Mouse (Mus musculus): ENCODE measurements around the gene Gpr180. TPM values are rescaled to one million over a fixed set of nuclear protein-coding genes. Genes with fewer than 3 reads are reported as not detected.
"Not testable (repeated sequence)": the region's sequence is repeated elsewhere in the genome, so short reads cannot be mapped to it uniquely, and the experiment has no call there.

The Gpr180 gene
- 33.4 and 38.8 TPM in 2 replicates for polyA plus RNA-seq (2014; fragmentation: Nextera tagmentation; extraction: Ambion mirVana)

DNA sequence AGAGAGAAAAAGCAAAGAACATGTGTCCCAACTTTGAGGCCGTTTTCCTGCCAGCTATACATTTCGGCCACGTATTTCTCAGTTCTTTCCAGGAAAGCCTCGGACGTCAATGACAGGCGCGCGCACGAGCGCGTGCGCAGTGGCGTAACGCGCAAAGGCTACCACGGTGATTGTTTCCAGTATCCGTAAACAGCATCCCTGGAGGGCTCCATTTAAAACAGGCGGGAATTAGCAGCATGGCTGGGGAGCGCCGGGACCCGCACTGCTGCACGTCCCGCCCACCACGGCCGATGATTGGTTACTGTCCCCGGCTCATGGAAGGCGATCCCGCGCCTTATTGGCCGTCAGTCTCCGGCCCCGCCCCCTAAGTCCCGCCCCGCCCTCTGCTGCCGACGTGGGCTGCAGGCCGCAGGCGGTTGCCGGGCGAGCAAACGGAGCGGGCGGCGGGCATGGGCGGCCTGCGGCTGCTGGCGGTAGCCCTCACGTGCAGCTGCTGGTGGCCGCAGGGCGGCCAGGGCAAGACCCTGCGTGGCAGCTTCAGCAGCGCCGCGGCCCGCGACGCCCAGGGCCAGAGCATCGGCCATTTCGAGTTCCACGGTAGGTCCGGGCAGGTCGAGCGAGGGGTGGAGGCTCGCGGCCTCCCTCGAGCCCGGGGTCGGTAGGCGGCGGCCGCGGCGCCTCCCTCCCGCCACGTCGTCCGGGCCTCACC, at the start of gene Gpr180:
Gene Gpr180 (plus strand): TSS at position 415 of the 709 bp plus-strand sequence.
- ATAC-seq (ENCODE audit: low FRiP score, low TSS enrichment) = peak; percentile 96
- WGBS = under 1% methylated on average over 77 of the region's 77 CpGs

DNA sequence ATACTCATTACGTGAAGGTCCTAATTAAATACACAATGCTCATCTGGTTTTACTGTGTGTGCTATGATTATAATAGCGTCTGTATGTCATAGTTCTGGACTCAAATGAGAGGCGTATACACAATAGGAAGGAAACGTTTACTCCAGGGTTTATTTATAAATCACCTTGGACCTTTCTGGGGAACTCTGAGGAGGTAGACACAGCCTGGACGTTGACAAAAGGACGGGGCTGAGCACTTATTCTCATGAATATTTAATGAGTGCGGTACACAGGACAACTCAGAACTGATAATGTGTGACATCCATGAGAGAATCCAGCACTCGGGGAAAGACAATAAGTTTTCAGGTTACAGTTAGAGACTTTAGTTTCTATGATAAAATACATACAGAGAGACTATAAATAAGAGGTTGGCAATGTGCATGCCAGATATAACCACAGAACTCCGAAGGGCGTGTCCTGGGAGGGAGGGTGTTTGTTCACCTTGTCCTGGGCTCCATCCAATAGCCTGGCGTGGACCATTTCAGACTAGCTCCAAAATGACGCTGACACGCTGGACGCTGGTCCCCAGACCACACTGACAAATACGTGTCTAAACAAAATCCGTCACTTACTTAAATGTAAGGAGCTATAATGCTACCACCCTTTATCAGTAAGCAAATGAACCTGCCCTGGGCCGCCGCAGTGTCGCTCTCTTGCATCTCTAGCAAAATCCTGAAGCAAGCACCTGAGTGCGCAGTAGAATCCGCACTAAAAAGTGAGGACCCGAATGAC, 48.3 kb upstream of the Gpr180 start:
- Histone ChIP-seq H3K27ac (replicated peaks; ENCODE audit: low read depth, low read length) (peak overlapping the region; percentile 37; the same call in 1 of the 2 replicates), H3K9me3 (ENCODE audit: control insufficient read depth, low read length) (no peaks in the 10 kb centered on the region), H3K4me2 (ENCODE audit: low read length) (peak overlapping the region; percentile 50), H3K4me1 (ENCODE audit: control insufficient read depth, insufficient read depth, low read length) (no peaks in the 10 kb centered on the region; the same call in 1 of the 2 replicates), H3K9ac (replicated peaks; ENCODE audit: low read length) (peak overlapping the region; percentile 38; the same call in 1 of the 2 replicates), H3K36me3 (ENCODE audit: control insufficient read depth, insufficient read depth, low read length) (no peaks in the 10 kb centered on the region), H3K4me3 (replicated peaks; ENCODE audit: low read depth, low read length) (peak overlapping the region; percentile 54), H3K27me3 (ENCODE audit: control insufficient read depth, insufficient read depth, low read length) (no peaks in the 10 kb centered on the region)
- WGBS = 6% methylated on average over 22 of the region's 22 CpGs
- no peak for DNase-seq
- peak; percentile 39 for ATAC-seq (ENCODE audit: low FRiP score, low TSS enrichment)

More for the DNA sequence above, at the start of gene Gpr180:
- peak within 1 kb of the TSS; percentile 92 for H3K4me2 ChIP-seq (ENCODE audit: low read length)
- H3K4me3 ChIP-seq (replicated peaks; ENCODE audit: low read depth, low read length) = peak within 1 kb of the TSS; percentile 82
- H3K36me3 ChIP-seq (ENCODE audit: control insufficient read depth, insufficient read depth, low read length) = peaks cover 19% of the 10 kb centered on the region
- peaks cover 15% of the 10 kb centered on the region for H3K4me1 ChIP-seq (ENCODE audit: control insufficient read depth, insufficient read depth, low read length)
- DNase-seq = peak; percentile 99
- peak within 1 kb of the TSS; percentile 74 for H3K27ac ChIP-seq (replicated peaks; ENCODE audit: low read depth, low read length)
- peak within 1 kb of the TSS; percentile 87 for H3K9ac ChIP-seq (replicated peaks; ENCODE audit: low read length)
- no peaks in the 10 kb centered on the region for H3K27me3 ChIP-seq (ENCODE audit: control insufficient read depth, insufficient read depth, low read length)
- no peaks in the 10 kb centered on the region for H3K9me3 ChIP-seq (ENCODE audit: control insufficient read depth, low read length)

DNA sequence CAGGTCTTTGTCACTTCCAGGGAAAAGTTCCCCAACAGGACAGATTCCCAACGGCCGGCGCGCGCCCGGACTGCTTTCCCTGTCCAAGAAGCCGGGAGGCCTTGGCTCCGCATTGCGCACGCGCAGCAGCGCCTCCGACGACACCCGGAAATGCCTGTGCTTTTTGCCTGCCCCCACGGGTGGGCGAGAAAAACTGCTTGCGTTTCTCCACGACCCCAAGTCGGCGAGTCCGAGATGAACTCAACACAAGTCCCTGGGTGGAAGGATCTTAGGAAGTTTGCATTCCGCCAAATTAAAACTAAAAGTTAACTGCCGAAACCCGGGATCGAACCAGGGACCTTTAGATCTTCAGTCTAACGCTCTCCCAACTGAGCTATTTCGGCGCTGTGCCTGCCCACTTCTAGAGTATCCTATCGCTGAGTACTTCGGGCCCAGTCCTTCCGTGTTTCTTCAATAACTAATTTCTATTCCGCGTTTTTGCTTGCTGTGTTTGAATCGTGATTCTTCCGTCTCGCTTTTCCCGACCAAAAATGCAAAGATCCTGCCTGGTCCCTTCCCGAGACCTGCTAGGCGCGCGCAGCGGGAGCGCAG, 47.6 kb upstream of the Gpr180 start:
- peak overlapping the region; percentile 37 for H3K27ac ChIP-seq (replicated peaks; ENCODE audit: low read depth, low read length)
- no peaks in the 10 kb centered on the region for H3K27me3 ChIP-seq (ENCODE audit: control insufficient read depth, insufficient read depth, low read length)
- H3K36me3 ChIP-seq (ENCODE audit: control insufficient read depth, insufficient read depth, low read length) = no peaks in the 10 kb centered on the region
- under 1% methylated on average over 44 of the region's 44 CpGs for WGBS
- H3K9me3 ChIP-seq (ENCODE audit: control insufficient read depth, low read length) = no peaks in the 10 kb centered on the region
- peak overlapping the region; percentile 50 for H3K4me2 ChIP-seq (ENCODE audit: low read length)
- peak overlapping the region; percentile 38; the same call in 1 of the 2 replicates for H3K9ac ChIP-seq (replicated peaks; ENCODE audit: low read length)
- ATAC-seq (ENCODE audit: low FRiP score, low TSS enrichment) (peak; percentile 81), DNase-seq (peak; percentile 94)
- H3K4me1 ChIP-seq (ENCODE audit: control insufficient read depth, insufficient read depth, low read length) = no peaks in the 10 kb centered on the region; the same call in 1 of the 2 replicates
- H3K4me3 ChIP-seq (replicated peaks; ENCODE audit: low read depth, low read length) = peak overlapping the region; percentile 54

DNA sequence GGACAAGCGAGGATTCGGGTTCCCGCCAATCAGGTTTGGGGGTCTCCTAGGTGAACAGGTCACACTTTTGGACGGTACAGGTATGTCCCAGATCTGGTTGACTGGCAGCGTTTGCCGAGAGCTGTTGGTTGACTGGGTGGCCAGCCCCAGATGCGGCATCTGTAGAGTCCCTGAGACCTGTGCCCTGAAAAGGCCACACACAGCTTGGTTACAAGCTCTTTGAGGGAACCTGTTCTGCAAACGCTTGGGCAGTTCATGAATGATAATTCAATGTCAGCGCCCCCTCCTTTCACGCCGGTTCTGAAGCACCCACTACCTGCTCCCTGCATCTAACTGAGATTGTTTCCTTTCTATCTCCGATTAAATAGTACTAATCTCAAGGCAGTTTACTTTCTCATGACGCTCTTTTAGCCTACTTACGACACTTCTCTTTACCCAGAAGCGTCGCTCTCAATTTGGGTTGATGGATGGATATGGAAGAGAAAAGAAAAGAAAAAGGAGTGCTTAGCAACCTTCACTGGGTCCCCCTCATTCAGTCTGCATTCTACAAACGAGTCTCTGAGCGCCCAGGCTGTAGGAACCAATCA, 47.1 kb upstream of the Gpr180 start:
- peak overlapping the region; percentile 50 for H3K4me2 ChIP-seq (ENCODE audit: low read length)
- peak overlapping the region; percentile 54 for H3K4me3 ChIP-seq (replicated peaks; ENCODE audit: low read depth, low read length)
- ATAC-seq (ENCODE audit: low FRiP score, low TSS enrichment) (peak; percentile 67), DNase-seq (peak; percentile 57)
- no peak overlapping the region; the same call in 1 of the 2 replicates for H3K9ac ChIP-seq (replicated peaks; ENCODE audit: low read length)
- no peaks in the 10 kb centered on the region for H3K36me3 ChIP-seq (ENCODE audit: control insufficient read depth, insufficient read depth, low read length)
- no peaks in the 10 kb centered on the region for H3K9me3 ChIP-seq (ENCODE audit: control insufficient read depth, low read length)
- under 1% methylated on average over 18 of the region's 18 CpGs for WGBS
- no peaks in the 10 kb centered on the region; the same call in 1 of the 2 replicates for H3K4me1 ChIP-seq (ENCODE audit: control insufficient read depth, insufficient read depth, low read length)
- no peaks in the 10 kb centered on the region for H3K27me3 ChIP-seq (ENCODE audit: control insufficient read depth, insufficient read depth, low read length)
- H3K27ac ChIP-seq (replicated peaks; ENCODE audit: low read depth, low read length) = no peak overlapping the region

DNA sequence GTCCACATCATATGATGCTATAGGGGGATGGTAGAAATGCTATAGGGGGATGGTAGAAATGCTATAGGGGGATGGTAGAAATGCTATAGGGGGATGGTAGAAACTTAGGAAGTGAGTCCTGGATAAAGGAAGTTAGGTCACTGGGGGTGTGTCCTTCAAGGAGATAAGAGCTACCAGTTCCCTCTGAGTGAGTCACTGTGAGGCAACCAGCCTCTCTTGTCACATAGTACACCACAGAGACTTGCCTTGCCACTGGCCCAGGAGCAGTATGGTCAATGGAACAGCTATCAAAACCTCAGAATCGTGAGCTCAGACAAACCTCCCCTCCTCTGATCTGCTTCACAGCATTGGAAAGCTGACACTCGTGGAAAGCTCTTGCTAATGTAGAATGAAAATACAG, 38.7 kb upstream of the Gpr180 start:
- DNase-seq (no peak), ATAC-seq (ENCODE audit: low FRiP score, low TSS enrichment) (no peak)
- no peak overlapping the region for H3K4me3 ChIP-seq (replicated peaks; ENCODE audit: low read depth, low read length)
- no peaks in the 10 kb centered on the region for H3K36me3 ChIP-seq (ENCODE audit: control insufficient read depth, insufficient read depth, low read length)
- H3K4me1 ChIP-seq (ENCODE audit: control insufficient read depth, insufficient read depth, low read length) = no peaks in the 10 kb centered on the region
- H3K9me3 ChIP-seq (ENCODE audit: control insufficient read depth, low read length) = no peaks in the 10 kb centered on the region
- WGBS = 77% methylated on average over 2 of the region's 2 CpGs
- H3K4me2 ChIP-seq (ENCODE audit: low read length) = no peak overlapping the region
- no peaks in the 10 kb centered on the region for H3K27me3 ChIP-seq (ENCODE audit: control insufficient read depth, insufficient read depth, low read length)
- H3K9ac ChIP-seq (replicated peaks; ENCODE audit: low read length) = no peak overlapping the region
- H3K27ac ChIP-seq (replicated peaks; ENCODE audit: low read depth, low read length) = no peak overlapping the region

DNA sequence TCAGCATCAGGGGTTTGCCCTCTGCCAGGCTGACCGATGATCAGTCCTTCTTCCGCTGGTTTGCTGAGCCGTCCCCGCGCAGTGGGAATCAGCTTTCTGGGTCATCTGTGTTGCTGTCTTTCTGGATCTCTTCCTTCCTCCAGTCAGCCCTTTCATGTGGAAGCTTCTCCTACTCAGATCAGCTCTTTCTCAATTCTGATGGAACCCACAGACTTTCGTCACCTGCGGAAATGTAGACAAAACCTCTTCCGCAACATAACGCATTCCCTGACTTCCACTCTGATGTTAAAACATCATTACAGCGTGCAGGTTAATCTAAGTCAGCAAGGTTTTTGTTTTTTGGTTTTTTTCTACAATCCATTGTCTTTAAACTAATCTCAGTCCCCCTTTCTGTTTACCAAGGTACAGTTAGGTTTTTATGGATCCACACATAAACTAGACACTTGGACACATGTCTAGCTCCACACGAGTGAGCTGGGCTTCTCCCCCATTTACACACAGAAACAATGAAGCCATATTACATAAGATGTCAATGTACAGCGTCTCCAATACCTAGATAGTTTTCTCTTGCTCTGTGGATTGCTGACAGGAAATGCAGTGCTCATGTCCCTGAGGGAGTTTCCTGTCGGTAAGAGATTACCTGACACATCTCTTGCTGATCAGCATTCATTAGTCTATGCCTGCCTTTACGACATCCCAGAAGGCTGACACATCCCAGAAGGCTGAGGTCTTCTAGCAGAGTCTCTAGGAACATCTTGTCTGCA, 35.5 kb upstream of the Gpr180 start:
- Histone ChIP-seq H3K9me3 (ENCODE audit: control insufficient read depth, low read length) (no peaks in the 10 kb centered on the region), H3K4me2 (ENCODE audit: low read length) (no peak overlapping the region), H3K27ac (replicated peaks; ENCODE audit: low read depth, low read length) (no peak overlapping the region), H3K4me1 (ENCODE audit: control insufficient read depth, insufficient read depth, low read length) (no peaks in the 10 kb centered on the region), H3K4me3 (replicated peaks; ENCODE audit: low read depth, low read length) (no peak overlapping the region), H3K36me3 (ENCODE audit: control insufficient read depth, insufficient read depth, low read length) (no peaks in the 10 kb centered on the region), H3K27me3 (ENCODE audit: control insufficient read depth, insufficient read depth, low read length) (no peaks in the 10 kb centered on the region), H3K9ac (replicated peaks; ENCODE audit: low read length) (no peak overlapping the region)
- ATAC-seq (ENCODE audit: low FRiP score, low TSS enrichment) (no peak), DNase-seq (no peak)
- 84% methylated on average over 14 of the region's 14 CpGs for WGBS

DNA sequence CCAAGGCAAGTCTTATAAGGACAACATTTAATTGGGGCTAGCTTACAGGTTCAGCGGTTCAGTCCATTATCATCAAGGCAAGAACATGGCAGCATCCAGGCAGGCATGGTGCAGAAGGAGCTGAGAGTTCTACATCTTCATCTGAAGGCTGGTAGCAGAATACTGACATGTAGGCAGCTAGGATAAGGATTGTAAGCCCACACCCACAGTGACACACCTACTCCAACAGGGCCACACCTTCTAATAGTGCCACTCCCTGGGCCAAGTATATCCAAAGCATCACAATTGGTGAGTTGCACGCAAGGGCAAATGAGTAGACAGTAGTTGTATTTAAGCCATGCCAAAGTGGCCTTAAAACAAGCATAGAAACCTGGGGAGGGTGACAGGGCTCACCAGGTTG, 29.5 kb upstream of the Gpr180 start:
- H3K4me3 ChIP-seq (replicated peaks; ENCODE audit: low read depth, low read length); H3K9ac ChIP-seq (replicated peaks; ENCODE audit: low read length); ATAC-seq (ENCODE audit: low FRiP score, low TSS enrichment); H3K27me3 ChIP-seq (ENCODE audit: control insufficient read depth, insufficient read depth, low read length); H3K4me1 ChIP-seq (ENCODE audit: control insufficient read depth, insufficient read depth, low read length); DNase-seq; H3K4me2 ChIP-seq (ENCODE audit: low read length); H3K9me3 ChIP-seq (ENCODE audit: control insufficient read depth, low read length); H3K27ac ChIP-seq (replicated peaks; ENCODE audit: low read depth, low read length): not testable (repeated sequence)
- H3K36me3 ChIP-seq (ENCODE audit: control insufficient read depth, insufficient read depth, low read length) = peaks cover 13% of the 10 kb centered on the region
- 93% methylated on average over 2 of the region's 2 CpGs for WGBS

DNA sequence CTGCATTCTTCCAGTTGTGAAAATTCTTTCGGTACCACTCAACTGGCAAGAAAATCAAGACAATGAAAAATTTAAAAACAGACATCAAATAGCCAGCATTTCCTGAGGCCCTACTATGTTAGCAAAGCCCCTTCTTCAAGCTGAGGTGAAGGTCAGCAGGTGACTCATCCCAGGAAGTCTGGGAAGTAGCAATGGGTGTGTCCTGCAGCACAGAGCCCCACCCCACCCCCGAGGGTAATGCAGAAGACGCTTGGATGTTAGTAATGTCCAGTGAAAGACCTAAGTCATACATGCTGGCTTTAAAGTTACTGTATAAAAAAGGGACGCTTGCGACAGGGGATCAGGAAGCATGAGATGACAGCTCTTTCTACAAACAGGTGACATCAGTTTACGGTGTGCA, 23.8 kb upstream of the Gpr180 start:
- H3K4me2 ChIP-seq (ENCODE audit: low read length) = no peak overlapping the region
- 97% methylated on average over 6 of the region's 6 CpGs for WGBS
- no peak overlapping the region for H3K4me3 ChIP-seq (replicated peaks; ENCODE audit: low read depth, low read length)
- no peaks in the 10 kb centered on the region for H3K4me1 ChIP-seq (ENCODE audit: control insufficient read depth, insufficient read depth, low read length)
- no peak overlapping the region for H3K27ac ChIP-seq (replicated peaks; ENCODE audit: low read depth, low read length)
- H3K27me3 ChIP-seq (ENCODE audit: control insufficient read depth, insufficient read depth, low read length) = no peaks in the 10 kb centered on the region
- DNase-seq = no peak
- no peak overlapping the region for H3K9ac ChIP-seq (replicated peaks; ENCODE audit: low read length)
- ATAC-seq (ENCODE audit: low FRiP score, low TSS enrichment) = no peak
- peaks cover 63% of the 10 kb centered on the region for H3K36me3 ChIP-seq (ENCODE audit: control insufficient read depth, insufficient read depth, low read length)
- H3K9me3 ChIP-seq (ENCODE audit: control insufficient read depth, low read length) = no peaks in the 10 kb centered on the region

All from midbrain, embryonic 14.5 days (tissue).